ENCODE assay signal across 8 mouse cellular contexts in genomic region chr12:99467884-99468311, GRCm38 (mm10).
DNase-seq lines count a peak whose midpoint lies in the region.

No protein-coding gene starts in this region.

- peaks cover 15% of the 10 kb centered on the region for H3K27me3 ChIP-seq in megakaryocyte, embryonic 14.5 days (replicated peaks)

- H3K36me3 ChIP-seq in megakaryocyte, embryonic 14.5 days (replicated peaks; ENCODE audit: low read length), result peaks cover 4% of the 10 kb centered on the region

- H3K9me3 ChIP-seq in megakaryocyte, embryonic 14.5 days, result no peaks in the 10 kb centered on the region

- H3K4me1 ChIP-seq in megakaryocyte, embryonic 14.5 days, result peaks cover 64% of the 10 kb centered on the region

- H3K4me3 ChIP-seq in megakaryocyte, embryonic 14.5 days (replicated peaks), result peak overlapping the region; percentile 88

- DNase-seq in layer of hippocampus, adult 9-11 months, result peak; percentile 46
- no peak for DNase-seq in layer of hippocampus, postnatal 25 days (ENCODE audit: extremely low spot score in 1 of 2, low spot score in 1 of 2)
- DNase-seq in cerebellum, adult 18-20 months, result peak; percentile 46 to 51
- peak; percentile 54 for DNase-seq in gastrocnemius, adult 18-20 months (ENCODE audit: low spot score)
- DNase-seq in kidney, postnatal 14 days, result peak; percentile 9
- peak; percentile 28 to 40 for DNase-seq in spleen, postnatal 36 days (ENCODE audit: low spot score in 2 of 2)
- DNase-seq in testis, postnatal 14 days (ENCODE audit: low spot score), result no peak

Comparison
In these comparisons a context has a peak if more than half of its experiments do, and no peak if none do; other contexts are left out.
1. DNase-seq: peak in layer of hippocampus, adult 9-11 months (single experiment), cerebellum, adult 18-20 months (2 of 2), gastrocnemius, adult 18-20 months (single experiment), kidney, postnatal 14 days (single experiment) and spleen, postnatal 36 days (2 of 2); none in layer of hippocampus, postnatal 25 days (0 of 2) and testis, postnatal 14 days (single experiment).